Mouse (Mus musculus): ENCODE data around the gene Azi2. TPM values are rescaled to one million over a fixed set of nuclear protein-coding genes. Genes with fewer than 3 reads are reported as not detected.

Azi2 gene
- 23.4 and 25.5 TPM in 2 replicates for polyA plus RNA-seq (2012; ENCODE audit: insufficient read depth, low replicate concordance)

DNA sequence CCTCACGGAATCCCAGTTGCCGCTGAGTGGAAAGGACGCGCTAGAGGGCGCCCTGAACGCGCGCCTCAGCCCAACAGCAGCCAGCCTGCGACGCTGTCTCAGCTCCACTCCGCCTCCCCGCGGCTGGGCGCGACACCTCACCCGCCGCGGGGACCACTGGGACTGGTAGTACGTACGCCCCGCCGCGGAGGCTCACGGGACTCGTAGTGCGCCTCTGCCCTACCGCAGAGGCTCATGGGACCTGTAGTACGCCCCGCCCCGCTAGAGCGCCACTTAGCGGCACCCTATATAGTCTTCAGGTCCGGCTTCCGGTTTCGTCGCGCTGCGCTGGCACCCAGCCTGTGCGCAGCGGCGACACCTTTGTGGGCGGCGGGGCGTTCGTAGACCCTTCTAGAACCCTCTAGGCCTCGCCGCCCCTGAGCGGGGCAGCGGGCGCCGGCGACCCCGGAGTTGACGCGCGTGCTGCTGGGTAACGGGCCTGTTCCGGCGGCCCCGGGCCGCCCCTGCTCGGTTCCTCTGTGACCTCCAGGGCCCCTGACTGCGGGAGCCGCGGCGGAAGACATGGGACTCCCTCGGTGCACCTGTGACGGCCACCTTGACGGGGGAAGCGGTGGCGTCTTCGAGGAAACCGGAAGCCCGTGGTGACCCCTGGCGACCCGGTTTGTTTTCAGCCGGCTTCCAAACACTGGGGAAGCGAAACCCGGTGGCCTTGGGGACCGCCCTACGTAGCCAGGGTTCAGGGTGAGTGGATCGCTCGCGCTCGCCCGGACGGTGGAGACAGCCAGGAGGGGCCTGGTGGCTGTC lies at the start of gene Azi2:
Azi2 (plus strand) TSS at position 282 of the 804 bp plus-strand sequence.
- H3K9me3 ChIP-seq = no peaks in the 10 kb centered on the region
- H3K4me3 ChIP-seq (replicated peaks) = peak within 1 kb of the TSS; percentile 97
- TF ChIP-seq FLI1 (IDR thresholded peaks at IDR 0.05; ENCODE audit: low read length) (no peak; the same call in 1 of the 2 replicates), GATA1 (IDR thresholded peaks at IDR 0.05; ENCODE audit: borderline replicate concordance, low read length) (no peak)
- peaks cover 33% of the 10 kb centered on the region for H3K4me1 ChIP-seq
- H3K36me3 ChIP-seq (replicated peaks; ENCODE audit: low read length) = peaks cover 18% of the 10 kb centered on the region
- no peaks in the 10 kb centered on the region for H3K27me3 ChIP-seq (replicated peaks)

DNA sequence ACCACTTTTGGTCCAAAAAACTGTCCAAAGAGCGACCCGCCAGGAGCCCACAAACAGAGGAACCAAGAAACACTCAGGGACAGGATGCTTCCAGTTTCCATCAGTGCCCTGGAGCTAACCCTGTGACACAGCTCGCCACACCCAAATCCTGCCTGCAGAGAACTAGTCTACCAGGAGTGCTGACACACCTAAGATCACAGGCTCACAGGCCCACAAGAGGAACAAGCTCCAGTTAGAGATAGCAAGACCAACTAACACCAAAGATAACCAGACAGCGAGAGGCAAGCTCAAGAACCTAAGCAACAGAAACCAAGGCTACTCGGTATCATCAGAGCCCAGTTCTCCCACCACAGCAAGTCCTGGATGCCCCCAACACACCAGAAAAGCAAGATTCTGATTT lies 43.7 kb upstream of the Azi2 start:
- Histone ChIP-seq H3K27me3 (replicated peaks) (no peaks in the 10 kb centered on the region), H3K36me3 (replicated peaks; ENCODE audit: low read length) (no peaks in the 10 kb centered on the region)
- TF ChIP-seq FLI1 (IDR thresholded peaks at IDR 0.05; ENCODE audit: low read length) (no peak), GATA1 (IDR thresholded peaks at IDR 0.05; ENCODE audit: borderline replicate concordance, low read length) (no peak)

DNA sequence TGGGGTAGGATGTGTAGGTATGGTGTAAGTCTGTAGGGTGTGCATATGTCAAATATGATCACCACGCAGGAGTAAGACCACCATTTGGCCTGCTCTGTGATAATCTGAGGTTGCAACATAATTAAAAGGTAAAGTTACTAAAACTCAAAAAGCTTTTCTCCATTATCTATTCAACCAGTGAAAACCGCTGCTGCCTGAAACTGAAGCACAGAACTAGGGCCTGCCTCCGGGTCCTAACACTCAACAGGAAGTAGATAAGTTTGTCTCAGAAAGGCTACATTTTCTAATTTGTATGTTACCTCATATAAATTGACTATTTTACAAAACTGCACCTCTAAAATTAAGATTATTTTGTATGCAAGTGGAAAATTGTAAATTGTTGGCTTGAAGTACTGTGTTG lies 38.8 kb upstream of the Azi2 start:
- no peaks in the 10 kb centered on the region for H3K36me3 ChIP-seq (replicated peaks; ENCODE audit: low read length)
- H3K27me3 ChIP-seq (replicated peaks) = no peaks in the 10 kb centered on the region
- H3K9me3 ChIP-seq = no peaks in the 10 kb centered on the region
- no peaks in the 10 kb centered on the region for H3K4me1 ChIP-seq
- no peak overlapping the region for H3K4me3 ChIP-seq (replicated peaks)
- TF ChIP-seq GATA1 (IDR thresholded peaks at IDR 0.05; ENCODE audit: borderline replicate concordance, low read length) (no peak), FLI1 (IDR thresholded peaks at IDR 0.05; ENCODE audit: low read length) (no peak)

More for the DNA sequence above, 43.7 kb upstream of the Azi2 start:
- H3K4me1 ChIP-seq = no peaks in the 10 kb centered on the region
- no peaks in the 10 kb centered on the region for H3K9me3 ChIP-seq
- no peak overlapping the region for H3K4me3 ChIP-seq (replicated peaks)

DNA sequence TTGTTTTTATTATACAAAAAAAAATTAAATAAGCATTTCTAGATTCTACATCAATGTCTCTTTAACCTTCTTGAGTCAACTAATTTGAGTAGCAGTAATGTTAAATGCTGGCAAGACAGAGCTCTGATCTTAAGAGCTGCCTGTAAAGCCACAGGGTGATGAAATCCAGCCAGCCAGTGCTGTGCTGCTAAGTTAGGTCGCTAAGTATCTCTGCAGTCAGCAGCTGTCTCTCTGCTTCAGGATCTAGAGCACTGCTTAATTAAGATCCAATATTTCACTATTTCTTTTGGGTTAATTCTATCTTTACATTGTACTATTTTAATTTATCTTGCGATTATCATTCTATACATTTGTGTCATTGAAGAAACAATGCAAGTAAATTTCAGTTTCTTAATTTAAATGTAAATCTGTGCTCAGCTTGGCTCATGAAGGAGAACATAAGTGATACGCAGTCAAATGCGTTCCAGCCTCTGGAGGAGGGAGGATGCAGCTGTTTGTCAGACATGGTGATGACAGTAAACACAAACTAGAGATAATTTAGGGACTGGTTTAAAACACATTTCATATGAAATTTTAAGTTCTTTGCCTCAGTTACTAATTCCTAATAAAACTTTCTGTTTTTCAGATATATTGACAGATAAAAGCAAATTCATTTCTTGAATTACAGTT lies 36.9 kb upstream of the Azi2 start:
- Histone ChIP-seq H3K4me3 (replicated peaks) (no peak overlapping the region), H3K4me1 (no peaks in the 10 kb centered on the region), H3K27me3 (replicated peaks) (no peaks in the 10 kb centered on the region), H3K36me3 (replicated peaks; ENCODE audit: low read length) (no peaks in the 10 kb centered on the region), H3K9me3 (no peaks in the 10 kb centered on the region)
- TF ChIP-seq FLI1 (IDR thresholded peaks at IDR 0.05; ENCODE audit: low read length) (no peak), GATA1 (IDR thresholded peaks at IDR 0.05; ENCODE audit: borderline replicate concordance, low read length) (no peak)

DNA sequence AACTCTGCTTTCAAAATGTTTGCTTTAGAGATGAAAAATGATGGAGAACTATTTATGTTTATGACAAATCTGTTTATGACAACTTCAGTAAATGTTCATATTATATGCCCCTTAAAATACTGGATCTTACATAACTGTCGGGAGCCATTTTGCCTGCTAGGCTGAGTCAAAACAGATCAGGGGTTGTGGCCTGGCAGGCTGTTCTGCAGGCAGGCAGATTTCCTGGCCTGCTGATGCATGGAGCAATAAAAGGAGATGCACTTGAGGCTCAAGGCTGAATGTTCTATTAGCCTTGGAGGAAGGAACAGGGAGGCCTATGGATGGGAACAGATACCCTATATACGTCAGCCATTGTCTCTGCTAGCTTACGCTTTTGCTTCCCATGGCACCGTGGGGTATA lies 36.4 kb upstream of the Azi2 start:
- H3K4me3 ChIP-seq (replicated peaks) = no peak overlapping the region
- H3K4me1 ChIP-seq = no peaks in the 10 kb centered on the region
- H3K36me3 ChIP-seq (replicated peaks; ENCODE audit: low read length) = no peaks in the 10 kb centered on the region
- TF ChIP-seq GATA1 (IDR thresholded peaks at IDR 0.05; ENCODE audit: borderline replicate concordance, low read length) = no peak
- no peak for TF ChIP-seq FLI1 (IDR thresholded peaks at IDR 0.05; ENCODE audit: low read length)
- no peaks in the 10 kb centered on the region for H3K9me3 ChIP-seq
- no peaks in the 10 kb centered on the region for H3K27me3 ChIP-seq (replicated peaks)

DNA sequence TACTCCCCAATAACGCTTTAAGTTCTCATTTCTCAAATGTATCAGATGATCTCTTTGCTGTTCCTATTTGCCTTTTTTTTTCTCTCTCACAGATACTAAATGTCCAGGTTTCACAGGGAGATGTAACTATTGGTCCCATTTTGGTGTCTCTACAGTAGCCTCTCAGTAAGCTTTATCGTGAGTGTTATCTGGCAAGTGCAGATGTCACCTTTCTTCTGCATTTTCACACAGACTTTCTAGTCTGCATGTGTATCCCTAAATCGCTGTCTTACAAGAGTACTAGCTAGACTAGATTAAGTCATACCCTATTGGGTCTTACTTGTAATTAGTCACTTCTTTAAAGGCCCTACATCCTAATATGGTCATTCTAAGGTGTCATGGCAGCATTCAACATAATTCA lies 27.4 kb upstream of the Azi2 start:
- H3K4me3 ChIP-seq (replicated peaks) = no peak overlapping the region
- TF ChIP-seq FLI1 (IDR thresholded peaks at IDR 0.05; ENCODE audit: low read length) (no peak), GATA1 (IDR thresholded peaks at IDR 0.05; ENCODE audit: borderline replicate concordance, low read length) (no peak)
- no peaks in the 10 kb centered on the region for H3K36me3 ChIP-seq (replicated peaks; ENCODE audit: low read length)
- no peaks in the 10 kb centered on the region for H3K9me3 ChIP-seq
- H3K27me3 ChIP-seq (replicated peaks) = peaks cover 2% of the 10 kb centered on the region
- H3K4me1 ChIP-seq = no peaks in the 10 kb centered on the region

DNA sequence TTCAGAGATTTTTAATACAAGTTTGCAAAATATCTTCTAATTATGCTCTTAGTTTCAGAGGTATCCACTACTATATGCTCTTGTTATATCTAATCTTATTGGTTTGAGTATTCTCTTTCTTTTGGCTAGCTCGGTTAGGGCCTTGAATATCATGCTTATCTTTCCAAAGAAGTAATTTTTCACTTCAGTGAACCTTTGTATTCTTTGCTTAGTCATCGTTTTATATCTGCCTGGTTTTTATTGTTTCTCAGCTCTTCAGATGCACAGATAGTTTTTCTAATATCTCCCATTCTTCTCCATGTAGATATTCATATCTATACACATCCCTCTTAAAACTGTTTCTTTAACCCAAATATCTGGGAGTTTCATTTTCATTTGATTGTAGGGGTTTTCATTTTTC lies 15.3 kb upstream of the Azi2 start:
- TF ChIP-seq GATA1 (IDR thresholded peaks at IDR 0.05; ENCODE audit: borderline replicate concordance, low read length) (no peak), FLI1 (IDR thresholded peaks at IDR 0.05; ENCODE audit: low read length) (no peak)
- Histone ChIP-seq H3K27me3 (replicated peaks) (no peaks in the 10 kb centered on the region), H3K4me1 (peaks cover 5% of the 10 kb centered on the region), H3K9me3 (no peaks in the 10 kb centered on the region; the same call in 1 of the 2 replicates), H3K4me3 (replicated peaks) (no peak overlapping the region), H3K36me3 (replicated peaks; ENCODE audit: low read length) (no peaks in the 10 kb centered on the region)

DNA sequence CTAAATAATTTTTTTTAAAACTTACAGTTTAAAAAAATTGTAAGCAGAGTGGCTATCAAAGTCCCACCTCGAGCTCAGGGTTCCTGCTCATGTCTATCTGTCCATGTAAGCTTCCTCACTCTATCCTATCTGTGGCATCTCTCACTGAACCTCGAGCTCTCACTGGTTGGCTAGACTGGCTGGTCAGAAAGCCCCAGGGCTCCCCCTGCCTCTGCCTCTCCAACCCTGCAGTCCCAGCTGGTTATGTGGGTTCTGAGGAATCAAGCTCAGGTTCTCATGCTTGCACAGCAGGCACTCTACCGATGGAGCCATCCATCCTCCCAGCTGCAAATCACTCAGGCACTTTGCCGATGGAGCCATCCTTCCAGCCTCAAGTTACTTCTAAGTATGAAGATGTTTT lies 10.8 kb upstream of the Azi2 start:
- no peaks in the 10 kb centered on the region for H3K36me3 ChIP-seq (replicated peaks; ENCODE audit: low read length)
- H3K9me3 ChIP-seq = no peaks in the 10 kb centered on the region
- H3K4me1 ChIP-seq = peaks cover 12% of the 10 kb centered on the region
- TF ChIP-seq GATA1 (IDR thresholded peaks at IDR 0.05; ENCODE audit: borderline replicate concordance, low read length) (no peak), FLI1 (IDR thresholded peaks at IDR 0.05; ENCODE audit: low read length) (no peak)
- no peaks in the 10 kb centered on the region for H3K27me3 ChIP-seq (replicated peaks)
- H3K4me3 ChIP-seq (replicated peaks) = peak overlapping the region; percentile 1

DNA sequence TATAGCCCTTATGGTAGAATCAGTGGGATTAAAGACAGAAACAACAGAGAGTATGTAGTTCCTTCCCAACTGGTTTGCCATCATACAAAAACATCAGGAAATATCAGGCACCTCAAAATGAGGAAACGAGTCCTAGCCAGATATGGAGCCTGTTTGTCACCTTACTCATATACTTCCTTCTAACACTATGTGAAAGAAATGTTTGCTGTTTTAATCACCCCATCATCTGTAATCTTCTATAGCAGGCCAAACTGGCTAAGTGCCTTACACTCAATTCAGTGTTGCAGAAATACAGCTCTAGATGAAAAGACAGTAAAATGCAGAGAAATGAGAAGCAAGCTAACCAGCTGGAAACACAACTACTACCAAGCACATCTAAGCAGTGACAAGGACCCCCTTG lies 10.0 kb upstream of the Azi2 start:
- no peaks in the 10 kb centered on the region for H3K27me3 ChIP-seq (replicated peaks)
- TF ChIP-seq GATA1 (IDR thresholded peaks at IDR 0.05; ENCODE audit: borderline replicate concordance, low read length) = no peak
- H3K4me3 ChIP-seq (replicated peaks) = no peak overlapping the region
- no peaks in the 10 kb centered on the region for H3K9me3 ChIP-seq
- peaks cover 12% of the 10 kb centered on the region for H3K4me1 ChIP-seq
- no peaks in the 10 kb centered on the region for H3K36me3 ChIP-seq (replicated peaks; ENCODE audit: low read length)

DNA sequence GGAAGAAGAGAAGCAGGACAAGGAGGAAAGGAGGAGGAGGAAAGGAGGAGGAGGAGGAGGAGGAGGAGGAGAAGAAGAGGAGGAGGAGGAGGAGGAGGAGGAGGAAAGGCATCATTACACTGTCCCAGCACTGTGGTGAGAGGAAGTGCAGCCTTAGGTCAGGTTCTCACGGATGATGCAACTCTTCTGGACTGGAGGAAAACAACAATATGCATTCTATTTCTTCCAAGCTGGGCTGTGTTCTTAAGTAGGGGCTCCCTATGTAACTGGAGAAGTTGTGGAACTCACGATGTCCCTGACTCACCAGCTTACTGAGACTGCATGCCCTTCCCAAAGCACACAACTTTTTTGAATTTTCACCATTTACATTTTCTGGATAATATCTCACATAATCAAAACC lies 8.6 kb upstream of the Azi2 start:
- TF ChIP-seq FLI1 (IDR thresholded peaks at IDR 0.05; ENCODE audit: low read length) (no peak), GATA1 (IDR thresholded peaks at IDR 0.05; ENCODE audit: borderline replicate concordance, low read length) (no peak)
- H3K4me3 ChIP-seq (replicated peaks) = no peak overlapping the region
- H3K9me3 ChIP-seq = no peaks in the 10 kb centered on the region
- H3K27me3 ChIP-seq (replicated peaks) = no peaks in the 10 kb centered on the region
- peaks cover 12% of the 10 kb centered on the region for H3K4me1 ChIP-seq
- no peaks in the 10 kb centered on the region for H3K36me3 ChIP-seq (replicated peaks; ENCODE audit: low read length)

Data from megakaryocyte, embryonic 14.5 days (primary cell).